Mouse (Mus musculus) large intestine, adult 2 months (tissue): ENCODE results near the gene Tia1. TPM values are rescaled to one million over a fixed set of nuclear protein-coding genes. Genes with fewer than 3 reads are reported as not detected.

ENCODE experiments used
- DNase-seq: peaks from one replicate; pipeline ENCODE4 v3.0.0-alpha.2; 2012; ENCODE audit warnings: low read depth, low spot score
- WGBS: fragments of 180-500 bp; shearing (Covaris S2); methylation state at CpG from one replicate; pipeline ENCODE4 v1.1.7; 2018; 5-methylcytosine and 5-hydroxymethylcytosine counted together
- polyA plus RNA-seq: library from polyadenylated mRNA; depleted of rRNA; stranded (reverse); fragments of >200 nt; gene quantifications from 2 replicates; pipeline ENCODE4 v1.2.3, GENCODE M21; 2012

Gene Tia1
- polyA plus RNA-seq, 1 experiment, result 7.8 TPM

DNA sequence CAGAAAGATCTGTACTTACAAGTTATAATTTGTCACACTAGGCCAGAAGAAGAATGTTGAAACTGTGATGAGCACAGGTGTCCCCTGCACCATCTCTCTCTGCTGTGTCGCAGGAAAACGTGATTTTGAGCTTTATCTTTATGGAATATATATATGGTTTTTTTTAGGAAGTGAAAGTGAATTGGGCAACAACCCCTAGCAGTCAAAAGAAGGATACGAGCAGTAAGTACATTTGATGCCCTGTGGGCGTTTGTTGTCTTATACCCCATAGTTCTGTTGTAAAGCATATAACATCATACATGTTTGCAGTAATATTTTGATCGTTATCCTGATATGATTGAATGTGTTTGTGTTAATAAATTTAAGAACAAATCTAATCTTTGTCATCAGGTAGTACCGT is 14.7 kb downstream of the Tia1 start:
- WGBS, result 87% methylated on average over 6 of the region's 6 CpGs
- no peak for DNase-seq

DNA sequence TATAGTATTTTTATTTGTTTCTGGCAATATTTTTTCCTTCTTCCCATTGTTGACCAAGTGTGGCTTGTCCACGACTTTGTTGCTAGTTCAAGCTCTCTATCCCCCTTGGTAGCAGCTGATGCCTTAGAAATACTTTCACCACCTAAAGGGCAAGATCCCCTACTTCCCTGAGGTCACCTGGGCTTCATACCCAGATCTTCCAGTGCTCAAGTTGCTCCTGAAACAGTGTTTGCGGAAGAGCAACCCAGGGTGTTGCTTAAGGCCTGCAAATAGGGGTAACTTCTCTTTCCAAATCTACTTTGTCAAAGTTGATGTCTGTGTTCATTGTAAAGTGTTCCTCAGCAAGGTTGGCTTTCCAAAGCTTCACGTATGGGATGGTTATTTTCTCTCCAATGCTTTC is 15.2 kb downstream of the Tia1 start:
- 89% methylated on average over 3 of the region's 3 CpGs for WGBS
- DNase-seq, result no peak

GRCm38 (mm10) chr6:86420491-86420890 is 16.5 kb downstream of the Tia1 start:
- 82% methylated on average over 6 of the region's 6 CpGs for WGBS
- DNase-seq, result no peak

GRCm38 (mm10) chr6:86426358-86426757 is 22.3 kb downstream of the Tia1 start, which contains the start of gene Gm44790:
Gene Gm44790, plus strand, starts transcription at chr6:86426658.
- 98% methylated on average over 1 of the region's 1 CpGs for WGBS

GRCm38 (mm10) chr6:86431531-86431930 is 27.5 kb downstream of the Tia1 start:
- 90% methylated on average over 3 of the region's 3 CpGs for WGBS
- DNase-seq, result no peak

More at GRCm38 (mm10) chr6:86426358-86426757, 22.3 kb downstream of the Tia1 start, which contains the start of gene Gm44790:
- no peak for DNase-seq

DNA sequence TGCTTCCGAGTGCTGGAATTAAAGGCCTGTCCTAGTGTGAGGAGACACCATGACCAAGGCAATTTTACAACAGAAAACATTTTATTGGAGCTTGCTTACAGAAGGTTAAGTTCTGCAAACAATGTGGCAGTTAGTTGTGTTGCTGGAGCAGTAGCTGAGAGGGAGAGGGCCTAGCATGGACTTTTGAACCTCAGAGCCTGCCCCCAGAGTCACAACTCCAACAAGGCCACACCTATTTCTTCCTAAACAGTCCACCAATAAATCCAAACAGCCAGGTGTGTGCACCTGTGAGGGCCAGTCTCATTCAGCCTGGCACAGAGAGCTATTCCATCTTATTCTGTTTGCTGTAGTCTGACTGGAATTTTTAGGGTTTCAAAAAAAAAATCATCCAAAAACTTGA is 29.7 kb downstream of the Tia1 start:
- DNase-seq, result peak; percentile 76
- 36% methylated on average over 1 of the region's 1 CpGs for WGBS

DNA sequence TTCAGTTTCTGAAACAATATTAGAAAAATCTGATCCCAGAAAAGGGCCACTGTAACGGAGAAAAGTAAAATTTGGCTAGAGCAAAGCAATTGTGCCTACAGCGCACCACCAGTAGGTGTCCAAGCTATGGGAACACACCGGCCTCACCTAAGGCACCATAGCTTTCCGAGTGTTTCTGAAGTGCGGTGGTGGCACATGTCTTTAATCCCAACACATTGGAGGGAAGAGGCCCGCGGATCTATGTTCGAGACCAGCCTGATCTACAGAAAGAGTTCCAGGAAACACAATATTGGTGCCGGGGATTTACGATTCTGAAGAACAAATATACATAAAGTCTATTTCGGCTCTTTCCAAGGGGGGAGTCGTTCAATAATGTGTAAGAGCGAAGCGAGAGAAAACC is 33.7 kb downstream of the Tia1 start:
- DNase-seq, result no peak
- 2% methylated on average over 14 of the region's 14 CpGs for WGBS

- under 1% methylated on average over 59 of the region's 59 CpGs for WGBS
- DNase-seq, result peak; percentile 94
Measured at GRCm38 (mm10) chr6:86438272-86439118, 34.5 kb downstream of the Tia1 start, which contains the start of gene C87436. Gene C87436, plus strand, starts transcription at chr6:86438374.

DNA sequence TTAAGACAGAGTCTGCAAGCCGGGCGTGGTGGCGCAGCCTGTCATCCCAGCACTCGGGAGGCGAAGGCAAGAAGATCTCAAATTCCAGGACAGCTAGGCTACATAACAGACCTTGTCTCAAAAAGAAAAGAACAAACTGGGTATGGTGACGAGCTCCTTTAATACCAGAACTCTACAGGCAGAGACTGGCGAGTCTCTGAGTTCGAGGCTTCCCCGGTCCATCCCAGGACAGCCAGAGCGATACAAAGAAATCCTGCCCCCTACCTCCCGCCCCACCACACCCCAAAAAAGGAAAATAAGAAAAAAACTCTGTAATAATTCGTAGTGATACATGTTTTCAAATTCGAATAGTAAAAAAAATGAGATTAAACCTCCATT is 35.1 kb downstream of the Tia1 start:
- WGBS, result 2% methylated on average over 13 of the region's 13 CpGs
- no peak for DNase-seq

DNA sequence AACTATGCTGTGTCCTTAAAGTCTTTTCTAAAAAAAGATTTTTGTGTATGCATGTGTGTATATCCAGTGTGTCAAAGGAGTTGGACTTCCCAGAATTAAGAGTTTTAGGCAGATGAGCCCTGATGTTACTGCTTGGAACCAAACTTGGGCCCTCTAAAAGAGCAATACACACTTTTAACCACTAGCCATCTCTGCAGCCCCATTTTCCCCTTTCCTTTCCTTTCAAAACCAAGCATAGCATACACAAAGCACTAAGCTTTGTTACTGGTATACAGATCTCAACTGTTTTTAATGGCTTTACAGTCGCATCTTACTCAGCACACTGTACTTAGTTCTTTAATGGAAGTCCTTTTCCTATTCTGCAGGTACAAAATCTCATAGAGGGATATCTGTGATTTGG is 35.5 kb downstream of the Tia1 start:
- WGBS, result 80% methylated on average over 1 of the region's 1 CpGs

GRCm38 (mm10) chr6:86441571-86441970 is 37.6 kb downstream of the Tia1 start:
- 95% methylated on average over 10 of the region's 10 CpGs for WGBS

More for the DNA sequence above, 35.5 kb downstream of the Tia1 start:
- no peak for DNase-seq

GRCm38 (mm10) chr6:86445551-86445950 is 41.5 kb downstream of the Tia1 start:
- DNase-seq, result no peak
- WGBS, result 94% methylated on average over 18 of the region's 18 CpGs

More at GRCm38 (mm10) chr6:86441571-86441970, 37.6 kb downstream of the Tia1 start:
- DNase-seq, result no peak

- 76% methylated on average over 1 of the region's 1 CpGs for WGBS
- DNase-seq, result no peak
Measured at GRCm38 (mm10) chr6:86446927-86447568, 43.0 kb downstream of the Tia1 start.

DNA sequence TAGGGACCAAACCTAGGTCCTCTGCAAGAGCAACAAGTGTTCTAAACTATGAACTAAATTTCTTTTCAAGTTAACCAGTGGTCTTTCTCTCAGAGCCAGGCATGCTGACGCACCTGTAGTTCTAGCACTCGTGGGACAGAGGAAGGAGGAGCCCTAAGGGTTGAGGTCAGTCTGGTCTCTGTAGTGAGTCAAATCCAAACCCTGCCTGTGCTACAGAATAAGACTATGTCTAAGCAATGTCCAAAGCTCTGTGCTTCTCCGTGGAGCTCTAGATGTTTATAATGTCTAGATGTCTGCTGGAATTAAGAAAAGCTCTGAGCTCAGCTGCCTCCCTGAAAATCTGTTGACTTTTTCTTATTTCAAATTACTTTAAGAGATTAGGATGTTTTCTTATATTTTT is 52.7 kb downstream of the Tia1 start:
- no peak for DNase-seq
- 89% methylated on average over 3 of the region's 3 CpGs for WGBS

DNA sequence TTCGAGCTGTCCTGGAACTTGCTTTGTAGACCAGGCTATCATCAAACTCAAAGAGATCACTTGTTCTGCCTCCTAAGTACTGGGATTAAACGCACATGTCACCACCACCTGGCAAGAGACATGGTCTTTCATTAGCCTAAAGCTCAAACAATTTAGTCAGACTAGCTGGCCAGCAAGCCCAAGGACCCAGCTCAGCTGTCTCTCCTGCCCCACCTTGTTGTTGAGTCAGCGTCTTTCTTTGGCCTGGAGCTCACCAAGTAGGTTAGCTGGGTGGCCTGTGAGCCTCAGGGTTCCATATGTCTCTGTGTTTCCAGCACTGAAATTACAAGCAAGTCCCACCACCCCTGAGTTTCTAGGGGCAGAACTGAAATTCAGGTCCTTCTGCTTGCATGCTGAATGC is 59.1 kb downstream of the Tia1 start:
- 92% methylated on average over 3 of the region's 3 CpGs for WGBS
- no peak for DNase-seq

- WGBS, result 68% methylated on average over 3 of the region's 3 CpGs
- DNase-seq, result no peak
Measured at GRCm38 (mm10) chr6:86471317-86471716, 67.3 kb downstream of the Tia1 start.

GRCm38 (mm10) chr6:86471760-86472099 is 67.7 kb downstream of the Tia1 start:
- no peak for DNase-seq
- 7% methylated on average over 9 of the region's 9 CpGs for WGBS

- under 1% methylated on average over 56 of the region's 56 CpGs for WGBS
- DNase-seq, result peak; percentile 95
Measured at GRCm38 (mm10) chr6:86472100-86472955, 68.3 kb downstream of the Tia1 start.

DNA sequence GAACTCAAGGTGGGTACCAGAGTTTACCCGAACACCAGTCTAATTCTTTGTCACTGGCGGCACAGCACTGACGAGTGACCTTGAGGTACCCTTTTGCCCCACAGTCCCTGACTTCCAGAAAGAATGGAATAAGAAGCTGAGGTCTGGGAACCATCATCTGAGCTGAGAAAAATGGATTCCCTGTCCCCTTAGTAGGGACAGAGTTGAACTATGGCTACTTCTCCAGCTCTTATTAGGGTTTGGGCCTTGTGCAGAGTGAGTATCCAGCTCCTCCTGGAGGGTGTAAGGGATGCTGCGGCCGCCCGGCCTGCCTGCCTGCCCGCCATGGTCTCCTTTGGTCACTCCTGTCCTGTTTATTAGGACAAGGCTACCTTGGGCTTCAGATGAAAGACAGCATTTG is 69.1 kb downstream of the Tia1 start:
- 33% methylated on average over 7 of the region's 7 CpGs for WGBS

DNA sequence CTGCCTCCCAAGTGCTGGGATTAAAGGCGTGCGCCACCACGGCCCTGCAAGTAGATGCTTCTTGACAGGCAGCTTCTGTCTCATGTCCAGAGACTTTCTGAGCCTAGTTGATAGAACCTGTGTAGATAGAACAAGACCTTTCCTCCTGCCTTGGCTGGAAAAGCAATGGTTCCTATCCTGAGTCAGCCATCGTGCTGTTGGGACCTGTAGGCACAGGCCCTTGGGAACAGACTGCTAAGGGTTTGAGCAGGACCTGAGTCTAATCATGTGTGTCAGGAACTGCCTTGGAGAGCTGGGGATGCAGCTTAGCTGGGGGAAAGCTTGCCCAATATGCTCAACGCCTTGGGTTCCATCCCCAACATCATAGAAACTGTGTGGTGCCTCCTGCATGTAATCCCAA is 70.1 kb downstream of the Tia1 start:
- DNase-seq, result no peak
- 97% methylated on average over 5 of the region's 5 CpGs for WGBS

More for the DNA sequence above, 69.1 kb downstream of the Tia1 start:
- DNase-seq, result no peak
